ENCODE assay signal across 1 mouse cellular context in the genomic region with DNA sequence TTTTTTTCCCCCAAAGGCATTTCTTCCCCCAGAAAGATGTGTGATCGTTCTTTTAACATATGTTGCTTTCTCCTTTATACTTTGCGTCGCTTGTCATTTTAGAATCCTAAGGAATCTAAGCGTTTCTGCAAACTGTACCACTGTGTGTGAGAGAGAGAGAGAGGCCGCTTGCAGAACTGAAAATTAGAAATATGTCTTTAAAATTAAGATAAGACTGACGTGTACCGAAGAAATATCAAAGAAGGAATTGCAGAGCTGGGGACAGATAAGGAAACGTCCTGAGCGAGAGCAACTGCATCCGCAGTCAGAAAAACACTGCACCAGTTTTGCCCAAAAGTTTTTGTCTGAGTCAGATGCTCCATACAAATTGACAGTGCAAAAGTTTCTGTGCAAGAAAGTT.
A peak's percentile ranks its signal among the peaks of the same experiment; 100 is the strongest.
TF ChIP-seq lines count a peak whose summit lies in the region.

No protein-coding gene starts in this region.

TF ChIP-seq in MEL, 35 proteins besides CTCF, POLR2A, EP300 and RAD21 (continued from another document):
- TF ChIP-seq KAT2A (conservative IDR thresholded peaks at IDR 0.05; ENCODE audit: low read depth, low read length) = peak; percentile 43; the same call in 1 of the 2 replicates
- TF ChIP-seq POLR2AphosphoS2 (IDR thresholded peaks at IDR 0.05; ENCODE audit: low read length) = peak; percentile 6; the same call in 1 of the 2 replicates
- TF ChIP-seq USF1 (IDR thresholded peaks at IDR 0.05; ENCODE audit: low read depth, low read length) = no peak
- no peak for TF ChIP-seq POLR2AphosphoS5 (IDR thresholded peaks at IDR 0.05; ENCODE audit: borderline replicate concordance, low read depth, low read length)
- peak; percentile 51; the same call in 1 of the 2 replicates for TF ChIP-seq ZNF384 (IDR thresholded peaks at IDR 0.05; ENCODE audit: low read depth, low read length)
- TF ChIP-seq MYC (IDR thresholded peaks at IDR 0.05; ENCODE audit: low read depth, low read length) = no peak
- TF ChIP-seq CHD2 (IDR thresholded peaks at IDR 0.05; ENCODE audit: low read length) = no peak
- 0 out of 2 replicates have a peak, but pooled peaks have one; percentile 19 for TF ChIP-seq MAFK (IDR thresholded peaks at IDR 0.05; ENCODE audit: borderline replicate concordance, low read depth, low read length)
- peak; percentile 26; the same call in 1 of the 2 replicates for TF ChIP-seq NELFE (IDR thresholded peaks at IDR 0.05; ENCODE audit: low read depth, low read length)
- no peak for TF ChIP-seq UBTF (IDR thresholded peaks at IDR 0.05; ENCODE audit: borderline replicate concordance, insufficient read depth, low read depth, low read length)
- 0 out of 2 replicates have a peak, but pooled peaks have one; percentile 40 for TF ChIP-seq MAZ (IDR thresholded peaks at IDR 0.05; ENCODE audit: low read depth, low read length)
- TF ChIP-seq ELF1 (IDR thresholded peaks at IDR 0.05; ENCODE audit: low read depth, low read length) = no peak
- TF ChIP-seq MXI1 (IDR thresholded peaks at IDR 0.05; ENCODE audit: low read depth, low read length) = peak; percentile 86
- peak; percentile 98 for TF ChIP-seq CHD1 (IDR thresholded peaks at IDR 0.05; ENCODE audit: low read depth, low read length)
- TF ChIP-seq TAL1 (IDR thresholded peaks at IDR 0.05; ENCODE audit: low read length) = no peak
- no peak for TF ChIP-seq E2F4 (IDR thresholded peaks at IDR 0.05; ENCODE audit: borderline replicate concordance, low read depth, low read length)
- TF ChIP-seq MEF2A (IDR thresholded peaks at IDR 0.05; ENCODE audit: extremely low read depth, insufficient replicate concordance, low read depth, low read length, poor library complexity, severe bottlenecking) = peak; percentile 12; the same call in 1 of the 2 replicates
- peak; percentile 80 for TF ChIP-seq ETS1 (IDR thresholded peaks at IDR 0.05; ENCODE audit: low read depth, low read length)
- TF ChIP-seq RCOR1 (IDR thresholded peaks at IDR 0.05; ENCODE audit: low read depth, low read length) = peak; percentile 55
- TF ChIP-seq ZKSCAN1 (IDR thresholded peaks at IDR 0.05; ENCODE audit: low read depth, low read length) = no peak
- TF ChIP-seq SMC3 (IDR thresholded peaks at IDR 0.05; ENCODE audit: low read depth, low read length) = no peak
- no peak for TF ChIP-seq GABPA (IDR thresholded peaks at IDR 0.05; ENCODE audit: low read depth, low read length)
- TF ChIP-seq BHLHE40 (IDR thresholded peaks at IDR 0.05; ENCODE audit: borderline replicate concordance, low read depth, low read length) = peak; percentile 41; the same call in 1 of the 2 replicates
- TF ChIP-seq MAX (IDR thresholded peaks at IDR 0.05; ENCODE audit: low read length) = peak; percentile 57; the same call in 1 of the 2 replicates
- TF ChIP-seq HCFC1 (IDR thresholded peaks at IDR 0.05; ENCODE audit: low read depth, low read length) = no peak
- TF ChIP-seq SIN3A (IDR thresholded peaks at IDR 0.05; ENCODE audit: low read length) = peak; percentile 75
- no peak for TF ChIP-seq USF2 (IDR thresholded peaks at IDR 0.05; ENCODE audit: borderline replicate concordance in 1 of 2, insufficient read depth in 1 of 2, low read depth in 1 of 2, low read length in 2 of 2)
